Mouse (Mus musculus): ENCODE measurements around the gene Chd4. TPM values are rescaled to one million over a fixed set of nuclear protein-coding genes. Genes with fewer than 3 reads are reported as not detected.
"Not testable (repeated sequence)": the region's sequence is repeated elsewhere in the genome, so short reads cannot be mapped to it uniquely, and the experiment has no call there.

Chd4 gene
- 175 and 203 TPM in 2 replicates for total RNA-seq (2021)
- long read RNA-seq, full-length matches to known transcripts: 2 of 24 reads
- long read RNA-seq, partial matches to known transcripts: 16 of 24 reads
- long read RNA-seq, other reads (novel, unspliced or antisense): 6 of 24 reads

GRCm38 (mm10) chr6:125095391-125096278 lies at the start of gene Chd4:
Gene Chd4 (plus strand): TSS chr6:125095981.
- DNase-seq: peak; percentile 98

GRCm38 (mm10) chr6:125046691-125047090 lies 49.1 kb upstream of the Chd4 start:
- DNase-seq: peak; percentile 82

- DNase-seq: no peak
Observed at GRCm38 (mm10) chr6:125049678-125050077, 46.1 kb upstream of the Chd4 start, which contains the start of gene Acrbp. Gene Acrbp (plus strand): TSS chr6:125049689.

- no peak for DNase-seq
Observed at GRCm38 (mm10) chr6:125051237-125051636, 44.5 kb upstream of the Chd4 start.

GRCm38 (mm10) chr6:125061493-125061892 lies 34.3 kb upstream of the Chd4 start:
- DNase-seq: no peak

DNA sequence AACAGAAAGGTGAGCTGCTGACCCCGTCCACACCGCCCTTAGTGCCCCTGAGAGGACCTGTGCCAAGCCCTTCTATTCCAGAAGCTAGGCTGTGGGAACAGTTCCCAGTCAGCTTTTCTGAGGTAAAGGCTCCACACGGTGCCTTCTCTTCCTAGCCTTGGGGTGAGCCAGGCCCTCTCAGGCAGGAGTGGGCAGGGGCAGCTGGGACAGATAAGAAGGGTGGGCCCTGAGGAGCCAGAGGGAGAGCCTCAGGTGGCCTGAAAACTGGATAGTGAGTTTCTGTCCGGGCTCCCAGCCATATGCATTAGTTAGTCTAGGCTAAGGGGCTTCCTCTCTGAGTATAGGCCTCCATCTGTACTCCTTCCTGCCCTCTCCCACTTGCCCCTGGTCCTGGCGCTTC lies 33.3 kb upstream of the Chd4 start:
- no peak for DNase-seq

DNA sequence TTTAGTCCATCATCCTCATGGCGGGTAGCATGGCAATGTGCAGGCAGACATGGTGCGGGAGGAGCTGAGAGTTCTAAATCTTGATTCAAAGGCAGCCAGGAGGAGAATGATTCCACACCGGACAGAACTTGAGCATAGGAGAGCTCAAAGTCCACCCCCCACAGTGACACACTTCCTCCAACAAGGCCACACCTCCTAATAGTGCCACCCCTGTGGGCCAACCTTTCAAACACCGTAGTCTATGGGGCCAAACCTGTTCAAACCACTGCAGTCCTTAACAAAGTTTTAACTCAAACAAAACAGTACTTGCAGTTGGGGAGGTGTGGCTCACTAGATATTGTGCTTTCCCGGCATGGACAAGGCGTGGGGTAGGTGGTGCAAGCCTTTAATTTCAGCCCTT lies 31.9 kb upstream of the Chd4 start:
- no peak for DNase-seq

DNA sequence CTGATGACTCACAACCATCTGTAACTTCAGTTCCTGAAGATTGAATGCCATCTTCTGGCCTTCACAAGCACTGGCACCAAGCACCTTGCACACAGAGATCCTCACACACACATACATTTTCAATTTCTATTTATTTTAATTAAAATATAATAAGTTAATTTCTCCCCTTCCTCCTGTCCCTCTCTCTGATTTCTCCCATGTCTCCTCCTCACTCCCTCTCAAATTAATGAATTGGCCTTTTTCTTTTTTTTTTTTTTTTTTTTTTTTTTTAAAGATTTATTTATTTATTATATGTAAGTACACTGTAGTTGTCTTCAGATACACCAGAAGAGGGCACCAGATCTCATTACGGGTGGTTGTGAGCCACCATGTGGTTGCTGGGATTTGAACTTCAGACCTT lies 30.6 kb upstream of the Chd4 start:
- not testable (repeated sequence) for DNase-seq

DNA sequence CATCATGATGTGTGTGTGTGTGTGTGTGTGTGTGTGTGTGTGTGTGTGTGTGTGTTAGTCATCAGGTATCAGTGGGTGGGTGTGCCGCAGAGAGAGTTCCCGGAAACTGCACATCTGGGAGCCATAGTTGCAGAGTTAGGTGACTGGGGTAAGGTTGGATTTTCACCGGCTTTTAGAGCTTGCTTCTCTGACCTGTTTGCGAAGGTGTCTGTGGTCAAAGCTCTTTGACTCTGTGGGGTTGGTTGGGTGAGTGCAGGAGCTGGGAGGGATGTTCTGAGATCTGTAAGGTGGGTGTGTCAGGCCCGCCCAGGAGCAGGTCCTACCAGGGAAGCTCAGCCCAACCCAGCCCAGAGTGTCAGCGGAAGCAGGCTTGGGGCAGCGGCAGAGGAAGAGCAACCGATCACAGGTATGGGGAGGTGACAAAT lies 28.2 kb upstream of the Chd4 start, which contains the start of gene Lpar5:
Gene Lpar5, plus strand, starts transcription at position 350 of the 425 bp plus-strand sequence.
- no peak for DNase-seq

- no peak for DNase-seq
Observed at GRCm38 (mm10) chr6:125071170-125071895, 24.4 kb upstream of the Chd4 start.

DNA sequence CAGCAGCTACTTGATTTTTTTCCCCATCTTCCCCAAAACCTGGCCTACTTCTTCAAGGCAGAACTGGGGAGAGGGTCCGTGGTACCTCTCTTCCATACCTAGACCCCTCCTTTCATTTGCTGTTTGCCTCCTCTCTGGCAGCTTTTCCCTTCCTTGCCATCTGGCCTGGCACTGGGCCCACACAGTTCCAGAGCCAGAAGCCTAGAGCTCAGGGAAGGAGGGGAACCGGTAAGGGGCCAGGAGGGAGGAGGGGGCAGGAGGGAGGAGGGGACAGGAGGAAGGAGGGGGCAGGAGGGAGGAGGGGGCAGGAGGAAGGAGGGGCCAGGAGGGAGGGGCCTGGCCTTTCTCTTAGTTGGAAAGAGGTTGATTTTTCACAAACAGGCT lies 23.9 kb upstream of the Chd4 start:
- DNase-seq: peak; percentile 68

DNA sequence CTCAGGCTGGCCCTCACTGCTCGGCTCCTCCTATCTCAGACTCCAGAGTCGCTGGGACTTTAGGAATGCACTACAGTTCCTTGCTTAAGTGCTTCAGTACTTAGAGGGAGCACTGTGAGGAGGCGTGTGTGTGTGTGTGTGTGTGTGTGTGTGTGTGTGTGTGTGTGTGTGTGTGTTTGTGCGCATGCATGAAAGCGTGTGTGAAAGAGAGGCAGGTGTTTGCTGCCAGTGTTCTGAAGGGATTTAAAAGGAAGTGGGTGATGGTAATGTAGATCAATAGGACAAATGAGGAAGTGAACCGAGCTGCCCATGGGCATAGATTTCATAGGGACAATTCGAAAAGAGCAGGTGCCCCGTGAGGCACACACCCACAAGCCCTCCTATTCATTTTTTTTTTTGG lies 22.0 kb upstream of the Chd4 start:
- DNase-seq: no peak

GRCm38 (mm10) chr6:125081394-125081793 lies 14.4 kb upstream of the Chd4 start:
- no peak for DNase-seq

DNA sequence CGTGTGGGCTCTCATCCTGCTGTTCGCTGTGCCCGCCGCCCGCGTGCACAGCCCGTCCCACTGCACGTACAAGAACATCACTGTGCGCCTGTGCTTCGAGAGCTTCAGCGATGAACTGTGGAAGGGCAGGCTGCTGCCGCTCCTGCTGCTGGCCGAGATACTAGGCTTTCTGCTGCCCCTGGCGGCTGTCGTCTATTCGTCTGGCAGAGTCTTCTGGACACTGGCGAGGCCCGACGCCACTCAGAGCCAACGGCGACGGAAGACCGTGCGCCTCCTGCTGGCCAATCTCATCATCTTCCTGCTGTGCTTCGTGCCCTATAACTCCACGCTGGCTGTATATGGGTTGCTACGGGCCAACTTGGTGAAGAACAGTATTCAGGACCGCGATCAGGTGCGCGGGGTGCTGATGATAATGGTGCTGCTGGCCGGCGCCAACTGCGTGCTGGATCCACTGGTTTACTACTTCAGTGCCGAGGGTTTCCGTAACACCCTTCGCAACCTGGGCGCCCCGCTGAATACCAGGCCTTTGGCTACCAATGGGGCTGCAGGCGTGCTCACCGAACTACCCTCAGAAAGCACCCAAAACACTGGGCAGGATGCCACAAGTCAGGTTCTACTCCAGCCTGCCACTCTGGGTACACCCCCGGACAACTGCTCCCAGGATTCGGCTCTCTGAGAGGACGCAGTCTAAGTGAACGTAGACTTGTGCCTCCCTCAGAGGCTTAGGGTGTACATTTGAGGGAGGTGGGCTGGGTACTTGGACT lies 13.8 kb upstream of the Chd4 start:
- peak; percentile 90 for DNase-seq

DNA sequence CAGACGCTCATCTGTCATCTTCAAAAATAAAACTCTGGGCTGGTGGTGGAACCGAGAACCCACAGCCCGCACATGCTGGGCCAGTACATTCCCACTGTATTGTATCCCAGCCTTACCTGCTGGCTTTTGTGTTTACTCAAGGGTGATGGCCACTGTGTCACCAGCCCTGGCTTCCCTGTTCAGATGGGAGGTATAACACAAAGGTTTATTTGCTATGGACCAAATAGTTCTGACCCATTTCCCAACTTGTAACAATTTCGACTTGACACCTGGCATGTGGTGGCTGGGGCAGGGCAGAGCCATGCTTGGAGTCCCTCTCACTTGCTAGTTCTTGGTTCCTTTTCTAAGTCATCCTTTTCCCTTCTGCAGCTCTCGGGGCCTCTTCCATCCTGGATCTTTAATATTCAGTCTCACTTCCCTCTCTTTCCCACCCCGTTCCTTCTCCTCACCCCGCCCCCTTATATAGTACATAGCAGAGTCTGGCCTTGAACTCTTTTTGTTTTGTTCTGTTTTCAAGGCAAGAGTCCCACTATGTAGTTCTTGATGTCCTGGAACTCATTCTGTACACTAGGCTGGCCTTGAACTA lies 12.9 kb upstream of the Chd4 start:
- DNase-seq: no peak

DNA sequence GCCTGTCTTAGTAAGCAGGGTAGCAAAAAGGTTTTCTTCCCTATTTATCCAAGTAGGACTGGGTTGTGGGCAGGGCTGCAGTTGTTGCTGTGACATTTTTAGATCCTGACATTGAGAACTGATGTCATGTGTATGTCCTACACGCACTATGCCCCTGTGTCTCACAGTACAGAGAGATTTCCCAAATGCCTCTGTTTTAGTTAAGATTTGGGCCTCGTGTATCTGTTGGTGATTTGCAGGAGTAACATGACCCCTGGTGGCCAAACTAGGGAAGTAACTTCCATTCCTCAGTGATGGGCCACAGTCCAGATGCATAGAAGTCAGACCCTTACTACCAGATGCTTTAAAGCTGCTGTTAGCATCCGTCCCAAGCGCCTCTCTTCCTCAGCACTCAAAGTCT lies 11.4 kb upstream of the Chd4 start:
- DNase-seq: peak; percentile 41

DNA sequence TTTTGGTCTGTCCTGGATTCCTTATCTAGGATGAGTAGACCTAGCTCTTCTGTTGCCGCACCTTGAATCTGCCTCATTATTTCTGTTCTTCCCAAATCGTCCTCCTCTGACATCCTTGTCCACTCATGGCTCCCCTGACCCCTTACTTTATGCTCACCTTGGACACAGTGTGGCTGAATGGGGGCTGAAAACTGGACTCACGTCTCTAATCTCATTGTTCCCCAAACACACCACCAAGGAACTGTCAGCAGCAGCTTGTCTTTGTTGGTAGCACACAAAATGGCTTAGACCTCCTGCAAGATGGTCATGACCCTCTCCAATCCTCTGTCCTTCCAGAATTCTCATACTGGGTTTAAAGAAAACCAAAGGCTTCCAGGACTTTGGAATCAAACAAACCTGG lies 7.8 kb upstream of the Chd4 start:
- DNase-seq: no peak

DNA sequence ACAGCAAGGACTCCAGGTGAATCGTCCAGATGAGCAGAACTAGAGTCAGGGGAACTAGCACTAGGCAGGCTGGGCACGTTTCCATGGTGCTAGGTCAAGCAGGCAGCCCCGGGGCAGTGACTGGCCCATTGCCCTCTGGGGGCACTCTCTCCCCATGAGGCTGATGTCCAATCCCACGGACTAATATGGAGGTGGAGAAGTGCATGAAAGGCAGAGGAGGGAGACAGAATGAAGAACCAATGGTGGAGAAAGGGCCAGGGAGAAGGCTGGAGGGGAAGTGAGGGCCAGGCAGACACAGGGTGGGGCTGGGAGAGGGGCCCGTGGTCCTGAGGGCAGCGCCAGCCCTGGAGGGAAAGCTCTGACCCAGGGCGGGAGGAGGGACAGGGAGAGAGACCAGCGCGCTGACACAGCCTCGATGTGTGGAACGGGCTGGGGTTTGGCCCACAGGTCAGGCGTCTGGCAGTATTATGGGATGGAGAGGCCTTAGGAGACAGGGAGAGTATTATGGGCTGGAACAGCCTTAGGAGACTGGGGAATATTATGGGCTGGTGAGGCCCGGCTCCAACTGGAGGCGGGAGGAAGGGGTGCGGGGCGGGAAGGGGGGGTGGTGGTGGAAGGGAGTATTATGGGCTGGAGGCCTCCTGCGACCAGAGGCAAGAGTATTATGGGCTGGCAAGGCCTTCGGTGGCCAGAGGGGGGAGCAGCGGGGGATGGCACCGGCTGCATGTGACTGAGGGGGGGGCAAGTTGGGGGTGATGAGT lies 7.0 kb upstream of the Chd4 start:
- peak; percentile 75 for DNase-seq

DNA sequence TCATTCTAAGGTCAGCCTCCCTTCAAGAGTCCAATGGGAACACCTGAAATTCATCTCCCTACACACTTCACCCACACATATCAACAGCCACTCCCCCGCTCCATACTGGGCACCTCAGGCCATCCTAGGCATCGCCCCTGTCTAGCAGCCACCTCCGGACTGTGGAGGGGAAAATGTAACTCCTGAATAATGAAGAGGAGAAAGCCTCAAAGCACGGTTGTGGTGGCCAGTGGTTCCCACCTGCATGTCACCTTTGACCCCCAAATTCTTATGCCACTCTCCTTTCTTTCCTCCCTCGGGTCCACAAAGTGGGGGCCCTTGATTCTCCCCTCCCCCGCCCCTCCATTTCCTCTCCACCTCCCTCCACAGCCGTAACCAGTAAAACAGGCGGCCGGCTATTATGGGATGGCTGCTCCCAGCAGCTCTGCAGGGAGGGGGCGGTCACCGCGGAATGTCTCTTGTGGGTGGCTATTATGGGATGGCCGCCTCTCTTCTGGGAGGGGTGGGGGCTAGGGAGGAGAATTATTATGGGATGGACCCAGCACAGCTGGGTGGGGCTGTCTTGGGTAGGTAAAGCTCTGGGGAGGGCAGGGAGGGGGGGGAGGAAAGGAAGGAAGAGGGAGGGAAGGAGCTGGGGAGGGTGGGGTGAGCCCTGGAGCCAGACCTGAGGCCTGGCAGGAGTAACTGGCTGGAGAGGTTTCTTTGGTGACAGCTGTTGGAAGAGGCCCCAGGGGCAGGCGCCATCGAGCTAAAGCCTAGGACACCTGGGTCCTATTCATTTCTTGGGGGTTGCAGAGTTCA lies 6.1 kb upstream of the Chd4 start:
- peak; percentile 77 for DNase-seq

All from adrenal gland, postnatal 25 days (tissue).